8 mouse cellular contexts compared by ENCODE assay signal in the genomic region with DNA sequence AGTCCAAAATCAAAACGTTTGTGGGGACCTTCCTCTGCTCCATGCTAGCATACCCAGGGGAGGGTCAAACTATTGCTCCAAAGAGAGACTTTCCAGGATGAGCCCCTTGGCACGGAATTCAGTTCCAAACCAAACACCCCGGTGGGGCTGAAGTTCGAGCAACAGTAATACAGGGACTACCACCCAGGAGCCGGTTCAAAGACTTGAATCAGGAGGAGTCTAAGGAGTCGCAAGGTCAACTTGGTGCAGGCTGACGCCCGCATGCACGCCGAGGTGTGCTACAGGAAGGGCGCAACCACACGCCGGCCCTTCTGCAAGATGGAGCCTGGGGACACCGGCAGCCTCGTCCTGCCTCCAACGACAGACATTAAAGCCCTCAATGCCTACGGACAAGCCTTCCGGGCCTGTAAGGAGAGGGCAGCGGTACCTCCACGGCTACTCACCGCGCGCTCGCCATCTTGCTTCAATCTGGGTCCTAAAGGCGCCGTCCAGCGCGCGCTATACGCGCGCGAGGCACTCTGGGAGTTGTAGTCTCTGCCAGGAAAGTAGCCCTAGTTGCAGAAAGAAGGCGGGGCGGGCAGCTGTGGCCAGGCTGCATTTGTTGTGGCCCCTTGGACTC. TPM values are rescaled to one million over a fixed set of nuclear protein-coding genes. Genes with fewer than 3 reads are reported as not detected.
DNase-seq lines count a peak whose midpoint lies in the region; ATAC-seq and TF ChIP-seq lines count a peak whose summit lies in the region.

A gene (minus strand): TSS at position 478 of the 619 bp plus-strand sequence.

- H3K27me3 ChIP-seq in embryonic facial prominence, embryonic 15.5 days = no peaks in the 10 kb centered on the region
- H3K27me3 ChIP-seq in limb, embryonic 12.5 days = no peaks in the 10 kb centered on the region
- H3K27me3 ChIP-seq in midbrain, embryonic 14.5 days (ENCODE audit: control insufficient read depth, insufficient read depth, low read length) = no peaks in the 10 kb centered on the region

- H3K36me3 ChIP-seq in embryonic facial prominence, embryonic 15.5 days = peaks cover 14% of the 10 kb centered on the region
- peaks cover 18% of the 10 kb centered on the region for H3K36me3 ChIP-seq in limb, embryonic 12.5 days
- 0 out of 2 replicates have a peak, but pooled peaks cover 4% of the 10 kb centered on the region for H3K36me3 ChIP-seq in midbrain, embryonic 14.5 days (ENCODE audit: control insufficient read depth, insufficient read depth, low read length)

- no peaks in the 10 kb centered on the region for H3K9me3 ChIP-seq in embryonic facial prominence, embryonic 15.5 days (replicated peaks)
- H3K9me3 ChIP-seq in limb, embryonic 12.5 days = no peaks in the 10 kb centered on the region
- H3K9me3 ChIP-seq in midbrain, embryonic 14.5 days (ENCODE audit: control insufficient read depth, low read length) = no peaks in the 10 kb centered on the region

- ATAC-seq in embryonic facial prominence, embryonic 15.5 days (ENCODE audit: insufficient number of reproducible peaks, low FRiP score, low TSS enrichment, low read depth) = peak; percentile 95
- peak; percentile 91 for ATAC-seq in limb, embryonic 12.5 days (ENCODE audit: insufficient number of reproducible peaks, insufficient read depth, low FRiP score, low TSS enrichment, low read depth)
- peak; percentile 95 for ATAC-seq in midbrain, embryonic 14.5 days (ENCODE audit: low FRiP score, low TSS enrichment)

- TF ChIP-seq POLR2A in bone marrow macrophage, adult 2 months (IDR thresholded peaks at IDR 0.05; ENCODE audit: borderline replicate concordance, low read depth, low read length) = no peak

- peaks cover under 1% of the 10 kb centered on the region; the same call in 1 of the 2 replicates for H3K4me1 ChIP-seq in bone marrow macrophage, adult 2 months (ENCODE audit: control insufficient read depth, insufficient read depth, low read length)
- H3K4me1 ChIP-seq in embryonic facial prominence, embryonic 15.5 days = peaks cover 6% of the 10 kb centered on the region
- peaks cover 9% of the 10 kb centered on the region for H3K4me1 ChIP-seq in limb, embryonic 12.5 days (replicated peaks)
- peaks cover 8% of the 10 kb centered on the region for H3K4me1 ChIP-seq in midbrain, embryonic 14.5 days (ENCODE audit: control insufficient read depth, insufficient read depth, low read length)

- peak within 1 kb of the TSS; percentile 100 for H3K4me3 ChIP-seq in bone marrow macrophage, adult 2 months (ENCODE audit: insufficient read depth, low read length)
- H3K4me3 ChIP-seq in embryonic facial prominence, embryonic 15.5 days (replicated peaks) = peak within 1 kb of the TSS; percentile 91
- peak within 1 kb of the TSS; percentile 76 for H3K4me3 ChIP-seq in limb, embryonic 12.5 days (replicated peaks)
- H3K4me3 ChIP-seq in midbrain, embryonic 14.5 days (replicated peaks; ENCODE audit: low read depth, low read length) = peak within 1 kb of the TSS; percentile 65

- H3K27ac ChIP-seq in bone marrow macrophage, adult 2 months (ENCODE audit: insufficient read depth, low read depth, low read length) = peak within 1 kb of the TSS; percentile 77
- H3K27ac ChIP-seq in embryonic facial prominence, embryonic 15.5 days (replicated peaks) = peak within 1 kb of the TSS; percentile 89
- H3K27ac ChIP-seq in limb, embryonic 12.5 days = peak within 1 kb of the TSS; percentile 87
- peak within 1 kb of the TSS; percentile 92 for H3K27ac ChIP-seq in midbrain, embryonic 14.5 days (replicated peaks; ENCODE audit: low read depth, low read length)

- TF ChIP-seq CTCF in bone marrow macrophage, adult 2 months (IDR thresholded peaks at IDR 0.05; ENCODE audit: low read depth, low read length) = no peak

- H3K4me2 ChIP-seq in embryonic facial prominence, embryonic 15.5 days (replicated peaks) = peak within 1 kb of the TSS; percentile 56
- peak within 1 kb of the TSS; percentile 65 for H3K4me2 ChIP-seq in limb, embryonic 12.5 days
- peak within 1 kb of the TSS; percentile 72 for H3K4me2 ChIP-seq in midbrain, embryonic 14.5 days (ENCODE audit: low read length)

- peak; percentile 92 for DNase-seq in A20 (ENCODE audit: low read depth, low spot score)
- peak; percentile 88 for DNase-seq in heart, adult 8-10 months (ENCODE audit: low spot score)
- DNase-seq in kidney, adult 8-10 months = peak; percentile 84 to 88
- peak; percentile 96 for DNase-seq in midbrain, embryonic 14.5 days
- peak; percentile 69 to 83 for DNase-seq in spleen, adult 18-20 months

- peak within 1 kb of the TSS; percentile 72 for H3K9ac ChIP-seq in embryonic facial prominence, embryonic 15.5 days
- peak within 1 kb of the TSS; percentile 86 for H3K9ac ChIP-seq in limb, embryonic 12.5 days (replicated peaks)
- peak within 1 kb of the TSS; percentile 73 for H3K9ac ChIP-seq in midbrain, embryonic 14.5 days (replicated peaks; ENCODE audit: low read length)

- WGBS in embryonic facial prominence, embryonic 15.5 days = 0% methylated on average over 35 of the region's 35 CpGs
- under 1% methylated on average over 35 of the region's 35 CpGs for WGBS in limb, embryonic 12.5 days
- WGBS in midbrain, embryonic 14.5 days = under 1% methylated on average over 35 of the region's 35 CpGs

RNA-seq across cellular contexts. Expression of the gene that starts here (rescaled TPM):
- 88.3 and 96.0 TPM in 2 replicates for polyA plus RNA-seq in bone marrow macrophage, adult 2 months (2012; ENCODE audit: insufficient read depth, insufficient read length, missing spikeins)
- polyA plus RNA-seq in embryonic facial prominence, embryonic 15.5 days (2015; fragmentation: Nextera tagmentation; extraction: Ambion mirVana) = 258 and 260 TPM in 2 replicates
- total RNA-seq in heart, adult 8-10 months (2022) = 100 to 1,000 TPM; 415 to 495 (median 478) TPM
- 324 and 333 TPM in 2 replicates for polyA plus RNA-seq in limb, embryonic 12.5 days (2016; fragmentation: Nextera tagmentation; extraction: Ambion mirVana)
- polyA plus RNA-seq in midbrain, embryonic 14.5 days (2014; fragmentation: Nextera tagmentation; extraction: Ambion mirVana) = 251 and 289 TPM in 2 replicates

Comparison
In these comparisons a context has a peak if more than half of its experiments do, and no peak if none do; other contexts are left out.
1. Peak in every context shown above with its lines: DNase-seq, ATAC-seq, H3K4me3 ChIP-seq and H3K27ac ChIP-seq.